Mouse (Mus musculus) large intestine, adult 2 months (tissue): ENCODE data around the gene Gm7544. TPM values are rescaled to one million over a fixed set of nuclear protein-coding genes. Genes with fewer than 3 reads are reported as not detected.
A peak's percentile ranks its signal among the peaks of the same experiment; 100 is the strongest.
"Not testable (repeated sequence)": the region's sequence is repeated elsewhere in the genome, so short reads cannot be mapped to it uniquely, and the experiment has no call there.

Source experiments
- DNase-seq: peaks from one replicate; pipeline ENCODE4 v3.0.0-alpha.2; 2012; ENCODE audit warnings: low read depth, low spot score
- WGBS: fragments of 180-500 bp; shearing (Covaris S2); methylation state at CpG from one replicate; pipeline ENCODE4 v1.1.7; 2018; 5-methylcytosine and 5-hydroxymethylcytosine counted together
- polyA plus RNA-seq: library from polyadenylated mRNA; depleted of rRNA; stranded (reverse); fragments of >200 nt; gene quantifications from 2 replicates; pipeline ENCODE4 v1.2.3, GENCODE M21; 2012; rRNA removed

The Gm7544 gene
- polyA plus RNA-seq, result not detected in 2 replicates

- DNase-seq, result not testable (repeated sequence)
These were observed at the start of gene Gm7544 for GRCm38 (mm10) chr1:82955913-82956312. Gene Gm7544 (minus strand): TSS chr1:82956013.

GRCm38 (mm10) chr1:83000306-83000705, 44.5 kb upstream of the Gm7544 start, which contains the start of gene Gm47959:
Gene Gm47959 (plus strand): TSS chr1:83000548.
- not testable (repeated sequence) for DNase-seq
- 97% methylated on average over 9 of the region's 9 CpGs for WGBS

GRCm38 (mm10) chr1:82993947-82994346, 38.1 kb upstream of the Gm7544 start:
- no peak for DNase-seq
- 94% methylated on average over 3 of the region's 3 CpGs for whole genome bisulfite sequencing

GRCm38 (mm10) chr1:82992093-82992492, 36.3 kb upstream of the Gm7544 start:
- DNase-seq, result peak; percentile 69
- WGBS, result 39% methylated on average over 6 of the region's 6 CpGs

- no peak for DNase-seq
- 70% methylated on average over 3 of the region's 3 CpGs for WGBS
These were observed 35.8 kb upstream of the Gm7544 start for GRCm38 (mm10) chr1:82991596-82991995.

GRCm38 (mm10) chr1:82991062-82991461, 35.2 kb upstream of the Gm7544 start:
- DNase-seq, result peak; percentile 72
- 23% methylated on average over 4 of the region's 4 CpGs for WGBS

GRCm38 (mm10) chr1:82987530-82988198, 31.9 kb upstream of the Gm7544 start:
- DNase-seq, result no peak
- 33% methylated on average over 4 of the region's 4 CpGs for WGBS

- WGBS, result 88% methylated on average over 6 of the region's 6 CpGs
- DNase-seq, result no peak
These were observed 30.9 kb upstream of the Gm7544 start for GRCm38 (mm10) chr1:82986738-82987137.

- no peak for DNase-seq
These were observed 22.0 kb upstream of the Gm7544 start for GRCm38 (mm10) chr1:82977840-82978239.

GRCm38 (mm10) chr1:82975750-82976149, 19.9 kb upstream of the Gm7544 start:
- WGBS, result 62% methylated on average over 5 of the region's 5 CpGs

GRCm38 (mm10) chr1:82974342-82974741, 18.5 kb upstream of the Gm7544 start:
- no peak for DNase-seq

More at GRCm38 (mm10) chr1:82975750-82976149, 19.9 kb upstream of the Gm7544 start:
- DNase-seq, result no peak

GRCm38 (mm10) chr1:82973901-82974300, 18.1 kb upstream of the Gm7544 start:
- no peak for DNase-seq

More at GRCm38 (mm10) chr1:82974342-82974741, 18.5 kb upstream of the Gm7544 start:
- 68% methylated on average over 9 of the region's 9 CpGs for WGBS

GRCm38 (mm10) chr1:82973244-82973643, 17.4 kb upstream of the Gm7544 start:
- no peak for DNase-seq
- WGBS, result 75% methylated on average over 1 of the region's 1 CpGs

More at GRCm38 (mm10) chr1:82973901-82974300, 18.1 kb upstream of the Gm7544 start:
- whole genome bisulfite sequencing, result 44% methylated on average over 6 of the region's 6 CpGs

GRCm38 (mm10) chr1:82972046-82972445, 16.2 kb upstream of the Gm7544 start:
- DNase-seq, result no peak
- WGBS, result 51% methylated on average over 4 of the region's 4 CpGs

GRCm38 (mm10) chr1:82966413-82966812, 10.6 kb upstream of the Gm7544 start:
- 63% methylated on average over 3 of the region's 3 CpGs for WGBS
- no peak for DNase-seq

- WGBS, result 84% methylated on average over 11 of the region's 11 CpGs
- DNase-seq, result no peak
These were observed 4.1 kb upstream of the Gm7544 start, which contains the start of gene Gm47955 for GRCm38 (mm10) chr1:82959870-82960385. Gene Gm47955 (plus strand): TSS chr1:82960286.

- 89% methylated on average over 2 of the region's 2 CpGs for WGBS
These were observed 7.2 kb downstream of the Gm7544 start for GRCm38 (mm10) chr1:82948601-82949000.

GRCm38 (mm10) chr1:82946029-82946428, 9.8 kb downstream of the Gm7544 start:
- DNase-seq, result not testable (repeated sequence)
- WGBS, result 100% methylated on average over 2 of the region's 2 CpGs

More at GRCm38 (mm10) chr1:82948601-82949000, 7.2 kb downstream of the Gm7544 start:
- no peak for DNase-seq

- DNase-seq, result not testable (repeated sequence)
- no CpG with 5 or more reads among the region's 6 CpGs for WGBS
These were observed 12.5 kb downstream of the Gm7544 start, which contains the start of gene A030003K21Rik for GRCm38 (mm10) chr1:82943295-82943694. Gene A030003K21Rik (minus strand): TSS chr1:82943388.

- WGBS, result 71% methylated on average over 2 of the region's 2 CpGs
- not testable (repeated sequence) for DNase-seq
These were observed 13.3 kb downstream of the Gm7544 start for GRCm38 (mm10) chr1:82942505-82942904.

GRCm38 (mm10) chr1:82938666-82939065, 17.1 kb downstream of the Gm7544 start:
- no peak for DNase-seq
- 91% methylated on average over 5 of the region's 5 CpGs for WGBS
